Mouse (Mus musculus): ENCODE measurements around the gene Scnm1.

- no peak for TF ChIP-seq POLR2A (IDR thresholded peaks at IDR 0.05; ENCODE audit: low read depth, low read length)
- TF ChIP-seq CTCF (conservative IDR thresholded peaks at IDR 0.05; ENCODE audit: insufficient read depth, insufficient read length, low read depth, low read length): no peak
Observed at GRCm38 (mm10) chr3:95147924-95148323, 14.1 kb upstream of the Scnm1 start.

Data from kidney, adult 2 months (tissue).